ENCODE assay signal across 15 mouse cellular contexts in the genomic region with DNA sequence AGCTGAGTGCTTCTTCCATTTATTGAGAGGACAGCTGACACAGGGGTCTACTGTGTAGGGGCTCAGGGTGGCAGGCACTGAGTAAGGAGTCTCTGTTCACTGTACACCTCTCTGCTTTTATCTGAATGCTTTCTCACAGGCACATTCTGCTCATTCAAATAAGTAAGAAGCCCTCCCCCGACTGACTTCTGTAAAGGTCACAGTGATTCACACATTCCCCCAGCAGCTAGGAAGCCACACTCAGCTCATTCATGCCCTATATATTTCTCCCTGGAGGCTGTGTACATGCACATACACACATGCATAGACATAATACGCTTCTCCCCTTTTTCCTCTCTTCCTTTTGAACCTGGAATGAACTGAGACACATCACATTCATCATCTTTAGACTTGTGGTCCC.
DNase-seq lines count a peak whose midpoint lies in the region; ATAC-seq and TF ChIP-seq lines count a peak whose summit lies in the region.
"Had no signal": no experiment of that assay in that cellular context is flagged by ENCODE, and none has a peak within 500 bp of the region (broad histone marks: within the 10 kb centered on the region; RNA-seq: fewer than 3 reads in every experiment).

No protein-coding gene starts in this region.

- peaks cover 41% of the 10 kb centered on the region for H3K4me1 ChIP-seq in kidney, embryonic 15.5 days

- ATAC-seq in kidney, embryonic 15.5 days (replicated peaks; ENCODE audit: low FRiP score), result no peak
- ATAC-seq: liver, postnatal 0 days had no signal

- H3K9ac ChIP-seq in kidney, embryonic 15.5 days, result no peak overlapping the region
- H3K9ac ChIP-seq: liver, postnatal 0 days had no signal

- peaks cover 20% of the 10 kb centered on the region for H3K79me2 ChIP-seq in myocyte (ENCODE audit: control insufficient read depth, insufficient read depth)

- TF ChIP-seq POLR2A in myocyte (IDR thresholded peaks at IDR 0.05; ENCODE audit: insufficient read length, low read depth), result no peak

- H3K9me3 ChIP-seq in kidney, embryonic 15.5 days (replicated peaks), result no peaks in the 10 kb centered on the region

- WGBS in kidney, embryonic 15.5 days, result 42% methylated on average over 2 of the region's 2 CpGs

- H3K4me2 ChIP-seq in kidney, embryonic 15.5 days, result no peak overlapping the region
- peak overlapping the region; percentile 47 for H3K4me2 ChIP-seq in myocyte (ENCODE audit: low read depth)

- H3K36me3 ChIP-seq in kidney, embryonic 15.5 days, result no peaks in the 10 kb centered on the region
- no peaks in the 10 kb centered on the region for H3K36me3 ChIP-seq in myocyte (ENCODE audit: control insufficient read depth, insufficient read depth)

- H3ac ChIP-seq in myocyte (ENCODE audit: control insufficient read depth, insufficient read length), result no peak overlapping the region

- no peak for DNase-seq in kidney, postnatal 4 days
- peak; percentile 79 for DNase-seq in 3T3-L1 (ENCODE audit: low read depth, low spot score)
- DNase-seq in Muller cell, postnatal 12 days (ENCODE audit: inconsistent ontology term), result peak; percentile 47
- no peak for DNase-seq in right cerebral cortex, postnatal 10 days (ENCODE audit: low spot score in 2 of 2)
- DNase-seq in left cerebral cortex, adult 9 months (ENCODE audit: low spot score in 2 of 2), result no peak
- DNase-seq: cerebellum, postnatal 36 days; heart, adult 11 months; kidney, adult 11 months; layer of hippocampus, adult 9-11 months; left cerebral cortex, postnatal 4 days; liver, postnatal 0 days; right cerebral cortex, postnatal 25 days; thymus, postnatal 4 days had no signal

- H3K27ac ChIP-seq in kidney, embryonic 15.5 days, result peak overlapping the region; percentile 24; the same call in 1 of the 2 replicates

- H3K4me3 ChIP-seq in kidney, embryonic 15.5 days (replicated peaks), result no peak overlapping the region
- H3K4me3 ChIP-seq in myocyte, result no peak overlapping the region

- no peaks in the 10 kb centered on the region for H3K27me3 ChIP-seq in kidney, embryonic 15.5 days
- no peaks in the 10 kb centered on the region for H3K27me3 ChIP-seq in myocyte (ENCODE audit: control insufficient read depth, insufficient read depth, insufficient read length)

TF ChIP-seq in myocyte, 11 proteins besides CTCF, POLR2A, EP300 and RAD21:
- no peak for TF ChIP-seq TCF12 (IDR thresholded peaks at IDR 0.05; ENCODE audit: insufficient read depth, poor library complexity, severe bottlenecking)
- no peak for TF ChIP-seq REST (IDR thresholded peaks at IDR 0.05; ENCODE audit: insufficient read depth, insufficient read length)
- TF ChIP-seq TCF3 (IDR thresholded peaks at IDR 0.05; ENCODE audit: insufficient read length, low read depth), result no peak
- no peak for TF ChIP-seq USF1 (IDR thresholded peaks at IDR 0.05; ENCODE audit: low read depth)
- no peak for TF ChIP-seq SRF (IDR thresholded peaks at IDR 0.05; ENCODE audit: control insufficient read depth, insufficient read length, low read depth)
- TF ChIP-seq MYOG (IDR thresholded peaks at IDR 0.05; ENCODE audit: control insufficient read depth in 1 of 3, insufficient read depth in 1 of 3, insufficient read length in 2 of 3, low read depth in 2 of 3), result no peak
- TF ChIP-seq MAX (IDR thresholded peaks at IDR 0.05; ENCODE audit: low read depth), result no peak
- no peak for TF ChIP-seq POLR2AphosphoS2 (IDR thresholded peaks at IDR 0.05; ENCODE audit: insufficient read length, low read depth)
- no peak for TF ChIP-seq E2F4 (IDR thresholded peaks at IDR 0.05; ENCODE audit: insufficient read depth)
- no peak for TF ChIP-seq MYOD1 (IDR thresholded peaks at IDR 0.05; ENCODE audit: control insufficient read depth in 1 of 3, insufficient read length in 2 of 3, low read depth in 2 of 3)

Comparison
In these comparisons a context has a peak if more than half of its experiments do, and no peak if none do; other contexts are left out.
1. DNase-seq: peak in 3T3-L1 (single experiment) and Muller cell, postnatal 12 days (single experiment); none in kidney, postnatal 4 days (0 of 2), right cerebral cortex, postnatal 10 days (0 of 2) and left cerebral cortex, adult 9 months (0 of 2).